Mouse (Mus musculus) spleen, adult 2 months (tissue): Measurements from ENCODE around the gene Lonrf2.

Source experiments
- CTCF ChIP-seq: fragments of 200-500 bp; IDR thresholded peaks from 2 replicates; pipeline ENCODE4 v1.5.1; 2011; ENCODE audit warnings: mild to moderate bottlenecking, inconsistent platforms; ENCODE audit not compliant: insufficient read depth, insufficient read length, insufficient replicate concordance; ENCODE audit errors: extremely low read depth
- POLR2A ChIP-seq: fragments of 200-500 bp; IDR thresholded peaks from 2 replicates; pipeline ENCODE4 v1.6.1; 2011; ENCODE audit warnings: low read depth, low read length, inconsistent platforms

- TF ChIP-seq CTCF = peak; percentile 71; the same call in 1 of the 2 replicates
- no peak for TF ChIP-seq POLR2A
Measured at GRCm38 (mm10) chr1:38787443-38787842, 49.1 kb downstream of the Lonrf2 start.
